Mouse (Mus musculus) right cerebral cortex, postnatal 25 days (tissue): ENCODE results near the gene Adam3.

Source experiments
- DNase-seq: peaks from one replicate; pipeline ENCODE4 v3.0.0; 2022

Adam3 gene

DNA sequence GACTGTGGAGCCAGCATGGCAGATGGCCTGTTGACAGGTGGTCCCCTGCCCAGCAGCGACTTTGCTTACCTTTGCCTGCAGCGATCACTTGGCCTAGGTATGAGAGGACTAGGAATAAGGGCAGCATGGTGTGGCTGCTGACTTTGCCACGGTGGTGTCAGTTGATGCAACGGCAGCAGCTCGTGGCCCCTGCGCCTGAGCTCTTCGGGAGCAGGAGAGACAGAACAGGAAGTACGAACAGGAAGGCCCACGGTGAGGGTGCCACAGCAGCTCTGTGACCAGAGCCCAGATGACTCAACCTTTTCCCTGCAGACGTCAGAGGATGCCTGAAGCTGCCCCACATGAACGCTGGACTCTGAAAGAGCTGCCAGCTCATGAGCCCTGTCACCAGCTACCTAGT, at the start of gene Adam3:
Adam3 (minus strand) TSS at position 223 of the 400 bp plus-strand sequence.
- DNase-seq: no peak

DNA sequence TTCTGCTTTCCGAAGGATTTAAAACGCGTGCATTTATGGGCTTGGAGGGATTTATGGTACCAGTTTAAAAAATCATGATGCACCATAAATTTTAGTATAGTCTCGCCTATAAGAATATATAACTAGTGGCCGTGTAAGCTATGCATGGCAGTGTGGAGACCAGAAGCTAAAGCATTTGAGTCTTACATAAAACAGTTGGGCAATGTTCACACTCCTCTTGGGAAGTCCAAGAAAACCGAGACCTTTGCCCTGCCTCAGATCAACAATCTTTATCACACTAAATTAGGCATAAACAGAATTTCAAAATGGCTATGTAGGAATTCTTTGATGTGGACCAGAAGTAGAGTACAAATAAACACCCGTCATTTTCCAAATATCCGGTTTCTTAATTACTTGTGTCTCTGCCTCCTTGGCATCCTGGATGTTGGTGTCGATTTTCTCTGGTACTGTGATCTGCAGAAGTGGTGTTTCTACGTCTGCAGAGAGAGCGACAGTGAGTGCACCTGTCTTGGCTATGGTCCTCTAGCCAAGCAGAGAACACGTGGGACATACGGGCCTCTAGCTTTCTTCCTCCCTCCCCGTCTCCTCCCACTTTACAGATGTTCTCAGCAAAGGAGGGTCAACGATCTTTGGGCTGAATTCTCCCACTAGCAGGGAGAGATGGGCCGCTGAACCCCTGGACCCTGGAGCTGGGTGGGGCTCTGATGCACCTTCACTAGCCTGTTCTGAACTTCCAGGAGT, 596 bp downstream of the Adam3 start:
- no peak for DNase-seq
